Mouse (Mus musculus): Measurements from ENCODE around the gene Crhr2. TPM values are rescaled to one million over a fixed set of nuclear protein-coding genes. Genes with fewer than 3 reads are reported as not detected.

The Crhr2 gene
- polyA plus RNA-seq, 1 experiment from 2014 or later: not detected

Other genes with a start within 250 kb of the Crhr2 start
- 4.9 and 7.2 TPM in 2 replicates for gene Nod1, start 160.4 kb downstream of the Crhr2 start, polyA plus RNA-seq (2015; fragmentation: Nextera tagmentation; extraction: Ambion mirVana)
- gene Ggct, start 140.1 kb downstream of the Crhr2 start, polyA plus RNA-seq (2015; fragmentation: Nextera tagmentation; extraction: Ambion mirVana): 9.9 and 10.8 TPM in 2 replicates
- gene Gars, start 95.0 kb downstream of the Crhr2 start, polyA plus RNA-seq (2015; fragmentation: Nextera tagmentation; extraction: Ambion mirVana): 111 and 129 TPM in 2 replicates
- 1.9 and 3.2 TPM in 2 replicates for gene Inmt, start 42.0 kb upstream of the Crhr2 start, polyA plus RNA-seq (2015; fragmentation: Nextera tagmentation; extraction: Ambion mirVana)
- 19.2 and 21.2 TPM in 2 replicates for gene Mindy4, start 70.4 kb upstream of the Crhr2 start, polyA plus RNA-seq (2015; fragmentation: Nextera tagmentation; extraction: Ambion mirVana)
- 46.6 and 65.9 TPM in 2 replicates for gene Aqp1, start 203.4 kb upstream of the Crhr2 start, polyA plus RNA-seq (2015; fragmentation: Nextera tagmentation; extraction: Ambion mirVana)
- gene Ghrhr, start 243.3 kb upstream of the Crhr2 start, polyA plus RNA-seq (2015; fragmentation: Nextera tagmentation; extraction: Ambion mirVana): not detected in 2 replicates

Measured in embryonic facial prominence, embryonic 13.5 days (tissue).